Mouse (Mus musculus) thymus, adult 2 months (tissue): Measurements from ENCODE around the gene Shisal1.

Source experiments
- CTCF ChIP-seq: fragments of 200-500 bp; IDR thresholded peaks from 2 replicates; pipeline ENCODE4 v1.5.1; 2012; ENCODE audit warnings: mild to moderate bottlenecking, control low read depth, low read length, moderate library complexity, borderline replicate concordance; ENCODE audit not compliant: control insufficient read depth, poor library complexity, insufficient read depth; ENCODE audit errors: extremely low read depth
- POLR2A ChIP-seq: fragments of 200-500 bp; IDR thresholded peaks from 2 replicates; pipeline ENCODE4 v1.6.1; 2012; ENCODE audit warnings: mild to moderate bottlenecking, low read length, control low read depth, moderate library complexity; ENCODE audit not compliant: control insufficient read depth, poor library complexity, insufficient read depth; ENCODE audit errors: extremely low read depth

- no peak for TF ChIP-seq POLR2A
- TF ChIP-seq CTCF, result no peak
Measured at GRCm38 (mm10) chr15:84384066-84384465, 62.8 kb downstream of the Shisal1 start.
